Mouse (Mus musculus): ENCODE results near the gene E130308A19Rik.

Gene E130308A19Rik

DNA sequence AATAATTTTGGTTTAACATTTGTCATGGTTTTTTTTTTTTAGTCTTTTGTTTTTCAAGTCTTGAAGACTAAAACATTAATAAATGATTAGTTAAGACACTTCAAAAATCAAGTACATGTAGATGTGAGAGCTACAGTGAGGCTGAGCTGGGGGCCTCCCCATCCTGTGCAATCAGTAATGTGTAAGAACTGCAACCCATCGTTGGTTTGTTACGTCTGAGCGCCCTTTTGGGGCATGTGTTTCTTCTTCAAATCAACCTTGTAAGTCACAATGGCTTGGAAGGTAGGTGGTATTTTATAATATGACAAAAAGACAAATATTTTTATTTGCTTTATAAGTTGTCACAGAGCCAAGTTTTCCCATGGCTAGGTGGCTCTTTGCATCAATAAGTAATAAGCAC, 95.8 kb downstream of the E130308A19Rik start:
- no peak for DNase-seq (ENCODE audit: extremely low read depth, insufficient read length, low spot score)

DNA sequence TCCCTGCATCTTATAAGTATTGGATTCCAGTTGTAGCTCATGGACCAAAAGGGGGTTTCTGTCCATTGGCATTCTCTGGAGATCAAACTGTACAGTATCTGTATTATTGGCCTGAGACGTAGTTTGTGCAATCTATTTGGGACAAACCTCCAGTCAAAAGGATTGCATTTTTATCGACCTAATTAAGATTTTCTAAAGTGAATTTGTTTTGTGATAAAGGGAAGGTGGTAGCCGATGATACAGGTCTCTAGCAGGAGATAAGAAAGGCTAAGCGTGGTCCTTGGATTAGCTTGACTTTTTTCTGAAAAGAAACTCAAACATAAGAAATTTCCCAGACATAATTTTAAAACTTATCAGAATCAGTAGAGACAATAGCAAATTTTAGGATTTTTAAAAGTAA, 99.6 kb downstream of the E130308A19Rik start:
- no peak for DNase-seq (ENCODE audit: extremely low read depth, insufficient read length, low spot score)

DNA sequence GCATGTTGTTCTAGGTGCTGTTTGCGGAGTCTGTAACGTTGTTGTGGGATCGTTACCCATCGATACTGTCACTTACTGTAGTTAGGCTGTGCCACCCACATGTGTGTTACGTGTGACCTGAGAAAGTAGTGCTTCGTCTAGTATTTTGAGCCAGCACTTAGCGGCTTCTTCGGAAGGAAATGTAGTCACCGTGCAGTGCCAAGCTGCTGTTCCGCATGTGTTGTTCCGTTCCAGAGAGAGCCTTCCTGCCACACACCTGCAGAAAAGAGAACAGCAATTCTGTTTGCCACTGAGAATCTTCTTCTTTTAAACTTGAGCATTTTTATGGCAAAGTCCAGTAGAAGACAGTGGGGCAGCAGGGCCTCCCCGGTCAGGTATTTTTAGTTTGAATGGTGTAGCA, 100.5 kb downstream of the E130308A19Rik start:
- DNase-seq (ENCODE audit: extremely low read depth, insufficient read length, low spot score), result no peak

DNA sequence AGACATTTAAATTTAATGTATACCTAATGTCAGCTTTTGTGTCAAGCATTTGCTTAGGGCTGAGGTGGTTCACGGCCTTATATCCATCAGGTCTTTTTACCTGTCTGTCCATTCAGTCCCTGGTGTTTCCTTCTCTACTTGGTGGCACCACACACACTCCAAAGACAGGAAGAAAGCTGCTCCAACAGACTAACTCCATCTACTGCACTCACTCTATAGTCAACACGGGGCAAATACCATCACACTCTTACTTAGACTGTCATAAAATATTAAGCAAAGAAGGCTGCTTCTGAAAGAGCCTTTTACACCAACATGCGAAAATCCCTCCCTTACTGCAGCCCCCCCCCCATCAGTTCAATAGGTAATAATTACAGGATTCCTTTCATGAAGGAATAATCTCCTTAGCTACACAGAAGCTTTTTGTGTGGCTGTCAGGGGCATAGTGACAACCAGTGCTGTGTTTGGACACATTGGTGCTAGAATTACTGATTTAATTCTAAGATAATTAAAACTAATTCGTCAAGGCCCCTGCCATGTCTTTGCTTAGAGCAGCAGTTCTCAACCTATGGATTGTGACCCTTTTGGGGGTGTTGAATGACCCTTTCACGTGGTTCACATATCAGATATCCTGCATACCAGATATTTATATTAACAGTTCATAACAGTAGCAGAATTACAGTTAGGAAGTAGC, 101.3 kb downstream of the E130308A19Rik start:
- DNase-seq (ENCODE audit: extremely low read depth, insufficient read length, low spot score), result no peak

DNA sequence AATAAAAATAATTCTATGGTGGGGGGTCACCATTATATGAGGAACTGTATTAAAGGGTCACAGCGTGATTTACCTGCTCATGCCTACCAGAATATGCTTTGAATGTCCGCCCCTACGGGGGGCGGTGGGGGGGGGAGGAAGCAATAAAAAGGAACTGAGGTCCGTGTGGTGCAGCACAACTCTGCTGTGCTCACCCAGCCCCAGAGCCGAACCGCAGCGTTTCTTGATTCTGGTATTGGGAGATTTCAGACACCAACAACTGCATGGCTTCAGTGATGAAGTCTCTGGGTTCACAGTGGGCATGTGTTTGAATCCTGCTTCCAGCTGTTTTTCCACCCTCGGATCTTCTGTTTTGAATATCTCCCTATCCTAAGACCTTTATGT, 101.9 kb downstream of the E130308A19Rik start:
- DNase-seq (ENCODE audit: extremely low read depth, insufficient read length, low spot score), result no peak

DNA sequence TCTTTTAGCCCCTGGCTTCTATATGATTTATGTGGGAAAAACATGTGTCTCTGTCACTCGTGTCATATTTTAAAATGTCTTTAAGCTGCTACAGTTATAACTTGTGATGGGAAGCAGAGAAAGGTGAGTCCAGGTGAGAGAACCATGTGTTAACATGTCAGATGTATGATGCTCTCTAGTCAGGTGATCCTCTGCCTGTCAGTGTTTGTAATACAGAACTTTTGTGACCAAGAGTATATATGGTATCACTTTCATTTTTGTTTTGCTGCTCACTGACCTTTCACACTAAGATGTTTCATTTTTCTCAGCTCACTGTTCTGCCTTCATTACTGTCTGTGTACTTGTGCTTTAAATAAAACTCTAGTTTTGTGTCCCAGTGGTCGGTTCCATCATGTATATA, 102.8 kb downstream of the E130308A19Rik start:
- no peak for DNase-seq (ENCODE audit: extremely low read depth, insufficient read length, low spot score)

DNA sequence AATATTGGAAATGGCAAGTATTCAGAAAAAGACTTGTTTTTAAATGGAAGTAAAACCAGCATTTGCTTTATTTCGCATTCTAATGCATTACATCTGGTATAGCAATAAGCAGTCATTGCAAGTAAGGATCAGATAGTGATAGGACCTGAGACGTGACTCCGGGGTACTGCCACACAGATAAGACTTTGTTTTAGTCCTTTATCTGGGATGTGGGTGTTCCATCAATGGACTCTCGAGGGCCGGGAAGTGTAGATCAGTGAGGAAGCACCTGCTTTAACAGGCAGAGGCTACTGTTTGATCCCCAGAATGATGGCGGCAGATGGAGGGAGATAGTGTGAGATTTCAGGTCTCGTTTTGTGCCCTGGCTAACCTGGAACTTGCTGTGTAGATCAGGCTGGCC, 105.5 kb downstream of the E130308A19Rik start:
- no peak for DNase-seq (ENCODE audit: extremely low read depth, insufficient read length, low spot score)

DNA sequence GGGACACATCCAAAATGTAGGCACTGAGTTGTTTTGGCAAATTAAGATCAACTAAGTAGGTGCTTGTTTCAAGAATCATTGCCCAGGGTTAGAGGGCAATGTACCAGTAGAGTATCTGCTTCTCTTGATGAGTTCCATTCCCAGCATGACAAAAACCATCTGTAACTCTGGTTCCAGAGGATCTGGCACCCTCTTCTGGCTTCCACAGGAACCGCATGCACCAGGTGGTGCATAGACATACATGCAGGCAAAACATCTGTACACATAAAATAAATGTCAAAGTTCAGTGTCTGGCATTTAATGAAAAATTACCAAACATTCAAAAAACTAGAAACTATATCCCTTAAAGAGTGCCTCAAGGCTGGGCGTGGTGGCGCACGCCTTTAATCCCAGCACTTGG, 113.3 kb downstream of the E130308A19Rik start:
- no peak for DNase-seq (ENCODE audit: extremely low read depth, insufficient read length, low spot score)

DNA sequence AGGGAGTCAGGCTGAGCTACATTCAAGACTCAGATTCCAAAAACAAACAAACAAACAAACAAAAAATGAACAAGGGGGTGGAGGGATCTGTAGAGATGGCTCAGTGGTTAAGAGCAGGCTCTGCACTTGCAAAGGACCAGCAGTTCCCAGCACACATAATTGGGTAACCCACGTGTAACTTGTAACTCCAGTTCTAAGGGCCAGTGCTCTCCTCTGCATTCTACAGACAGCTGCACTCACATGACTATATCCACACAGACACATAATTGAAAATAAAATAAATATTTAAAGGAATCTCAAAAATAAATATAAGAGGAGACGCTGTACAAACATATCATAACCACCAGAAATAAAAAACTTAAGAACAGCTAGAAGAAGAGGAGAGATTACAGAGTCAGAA, 113.9 kb downstream of the E130308A19Rik start:
- DNase-seq (ENCODE audit: extremely low read depth, insufficient read length, low spot score), result no peak

DNA sequence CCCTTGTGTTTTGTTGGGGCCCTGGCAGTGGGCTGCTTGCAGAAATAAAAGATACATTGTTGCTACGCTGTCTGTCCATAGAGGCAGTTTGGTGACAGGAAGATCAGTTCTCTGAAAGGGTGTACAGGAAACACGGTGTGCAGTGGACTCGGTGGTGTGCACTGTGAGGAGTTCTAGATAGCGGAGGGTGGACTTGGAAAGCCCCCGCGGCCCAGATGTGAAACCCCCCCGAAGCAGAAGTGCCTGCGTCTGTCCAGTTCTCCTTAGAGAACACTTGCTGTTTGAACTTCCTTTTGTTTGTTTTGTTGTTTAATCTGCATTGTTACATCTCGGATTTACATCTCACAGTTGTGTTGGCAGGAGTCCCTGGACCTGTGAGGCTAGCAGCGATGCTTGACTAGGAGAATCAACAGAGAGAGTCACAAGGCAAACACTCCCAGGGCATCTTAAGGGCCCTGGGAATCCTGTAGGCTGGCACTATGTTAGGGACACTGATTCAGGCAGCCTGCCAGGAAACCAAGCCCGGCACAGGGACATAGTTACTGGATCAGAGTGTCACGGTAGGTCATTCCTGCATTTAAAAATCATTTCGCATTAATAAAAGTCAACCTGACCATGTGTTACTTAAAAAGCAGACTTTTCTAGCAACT, 127.6 kb downstream of the E130308A19Rik start:
- DNase-seq (ENCODE audit: extremely low read depth, insufficient read length, low spot score), result no peak

DNA sequence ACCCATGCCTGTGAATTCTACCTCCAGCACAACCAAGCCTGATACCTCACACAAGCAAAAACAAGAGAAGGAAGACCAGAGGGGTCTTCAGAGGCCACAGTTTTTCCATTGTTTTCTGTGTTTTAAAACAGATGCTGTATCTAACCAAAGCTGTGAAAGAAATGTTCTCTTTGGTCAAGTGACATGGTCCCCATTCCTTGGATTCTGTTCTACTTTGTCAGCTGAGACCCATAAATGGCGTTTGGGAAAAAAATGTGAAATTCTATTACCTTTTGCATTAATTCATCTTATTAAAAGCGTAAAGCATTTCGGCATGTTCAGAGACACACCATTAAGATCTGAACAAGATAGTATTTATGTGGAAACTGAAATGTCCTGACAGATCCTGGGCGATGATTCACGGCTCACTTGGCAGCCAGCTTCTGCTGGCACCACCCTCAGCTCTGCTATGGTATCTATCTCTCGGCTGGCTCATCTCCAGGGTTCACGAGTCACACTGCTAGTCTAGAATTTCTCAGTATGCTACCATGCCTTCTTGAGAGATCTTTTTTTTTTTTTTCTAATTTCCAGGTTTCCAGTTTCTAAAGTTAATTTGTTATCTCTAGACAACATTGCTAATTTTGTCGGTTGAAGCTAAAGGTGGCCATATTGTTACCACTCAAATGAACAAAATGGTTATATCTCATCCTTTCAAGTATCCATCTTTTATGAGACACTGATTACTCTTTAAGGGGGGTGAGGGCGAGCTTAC, 130.5 kb downstream of the E130308A19Rik start:
- peak; percentile 73 for DNase-seq (ENCODE audit: extremely low read depth, insufficient read length, low spot score)

DNA sequence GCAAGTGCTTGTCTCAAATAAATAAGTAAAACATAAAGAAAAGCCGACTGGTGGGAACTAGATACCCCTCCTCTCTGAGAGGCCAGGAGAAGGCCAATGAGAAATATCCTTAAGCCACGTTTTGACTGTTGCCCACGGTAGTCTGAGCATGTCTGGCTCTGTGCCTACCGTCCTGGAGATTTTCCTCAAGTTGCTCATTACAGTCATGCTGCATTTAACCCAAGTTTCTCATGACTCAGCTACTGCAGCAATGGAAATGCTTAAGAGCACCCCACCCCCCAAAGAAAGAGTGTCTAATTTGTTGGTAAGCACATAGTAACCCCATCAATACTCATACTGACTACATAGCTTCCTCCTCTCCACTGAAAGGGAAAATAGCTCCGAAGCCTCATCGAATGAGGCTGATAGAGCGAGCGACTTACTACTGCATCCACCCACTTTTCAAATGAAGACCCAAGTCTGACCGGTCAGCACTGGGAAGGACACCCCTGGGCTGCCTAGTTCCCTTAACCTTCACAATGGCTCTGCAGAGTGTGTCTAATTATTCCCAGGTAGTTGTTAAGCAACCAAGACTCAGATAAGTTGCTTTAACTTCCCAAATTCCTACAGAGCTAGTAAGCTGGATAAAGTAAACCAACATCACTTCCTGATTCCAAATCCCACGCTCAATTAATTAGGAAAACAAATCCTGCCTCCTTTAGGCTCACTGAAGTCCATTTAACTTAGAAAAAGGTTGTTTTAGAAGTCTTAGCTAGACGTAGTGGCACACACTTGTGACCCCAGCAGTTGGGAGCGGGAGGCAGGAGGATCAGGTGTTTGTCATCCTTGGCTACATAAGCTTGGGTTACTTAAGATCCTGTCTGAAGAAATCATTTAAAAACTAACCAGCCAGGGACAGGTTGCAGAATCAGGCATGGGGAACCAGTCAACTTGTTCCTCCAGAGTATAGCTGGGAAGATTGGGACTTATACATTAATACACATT, 131.7 kb downstream of the E130308A19Rik start:
- no peak for DNase-seq (ENCODE audit: extremely low read depth, insufficient read length, low spot score)

DNA sequence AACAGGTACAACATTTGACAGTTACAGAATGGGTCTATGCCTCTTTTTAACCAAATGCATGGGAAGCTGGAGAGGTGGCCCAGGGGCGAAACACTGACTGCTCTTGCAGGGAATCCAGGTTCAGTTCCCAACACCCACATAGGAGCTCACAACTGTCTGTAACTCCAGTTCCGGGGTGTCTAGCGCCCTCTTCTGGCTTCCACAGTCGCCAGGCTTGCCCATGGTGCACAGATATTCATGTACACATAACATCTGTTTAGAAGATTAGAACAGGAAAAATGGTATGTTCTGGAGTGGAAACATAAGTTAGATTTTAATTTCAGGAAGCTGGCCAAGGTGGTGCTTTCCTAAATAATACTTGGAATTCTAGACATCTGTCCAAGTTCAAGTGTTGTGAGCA, 134.0 kb downstream of the E130308A19Rik start:
- DNase-seq (ENCODE audit: extremely low read depth, insufficient read length, low spot score), result no peak

DNA sequence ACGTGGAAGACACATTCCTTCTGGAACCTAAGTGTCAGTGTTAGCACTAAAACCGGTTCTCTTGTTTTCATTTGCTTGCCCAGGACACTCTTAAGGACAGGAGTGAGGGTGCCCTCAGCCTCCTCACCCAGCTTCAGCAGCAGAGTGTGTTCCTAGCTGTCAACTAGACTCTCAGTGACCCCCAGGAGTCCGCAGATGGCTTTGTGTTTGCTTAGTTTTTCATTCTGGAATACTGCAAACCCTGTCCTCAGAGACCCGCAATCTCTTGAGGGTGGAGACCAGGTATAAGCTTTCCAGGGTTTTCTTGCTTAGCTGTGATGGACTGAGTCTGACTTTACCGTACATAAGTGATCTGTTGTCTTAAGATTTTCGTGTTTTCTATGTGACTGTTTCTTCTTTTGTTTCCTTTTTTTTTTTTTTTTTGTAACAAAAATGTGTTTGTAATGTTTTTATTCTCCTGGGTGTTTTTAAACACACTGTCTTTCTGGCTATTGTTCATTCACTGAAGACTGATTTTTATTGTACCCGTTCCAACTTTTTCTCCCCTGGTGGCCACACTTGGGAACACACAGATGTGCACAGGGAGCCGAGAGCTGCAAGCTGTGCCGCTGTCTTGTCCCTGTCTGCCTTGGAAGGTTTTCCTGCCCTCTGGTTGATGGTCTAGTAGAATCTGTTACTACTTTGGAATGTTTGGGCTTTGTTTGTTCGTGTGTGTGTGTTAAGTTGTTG, 134.8 kb downstream of the E130308A19Rik start:
- DNase-seq (ENCODE audit: extremely low read depth, insufficient read length, low spot score), result no peak

DNA sequence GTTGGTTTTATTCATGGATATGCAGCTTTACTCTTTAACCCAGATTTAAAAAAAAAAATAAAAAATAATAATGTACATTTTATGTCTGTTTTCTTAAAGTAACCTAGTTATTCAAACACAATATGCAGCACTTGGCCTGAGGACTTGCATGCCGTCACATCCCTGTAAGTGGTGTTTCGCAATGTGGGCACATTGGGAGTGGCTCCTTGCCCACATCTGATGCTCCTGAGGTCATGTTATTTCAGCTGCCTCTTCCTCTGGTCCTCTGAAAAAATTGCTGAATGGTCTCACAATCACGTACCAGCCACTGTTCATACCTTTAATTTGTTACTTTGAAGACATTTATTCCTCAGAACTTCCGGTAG, 135.3 kb downstream of the E130308A19Rik start:
- DNase-seq (ENCODE audit: extremely low read depth, insufficient read length, low spot score), result peak; percentile 69

DNA sequence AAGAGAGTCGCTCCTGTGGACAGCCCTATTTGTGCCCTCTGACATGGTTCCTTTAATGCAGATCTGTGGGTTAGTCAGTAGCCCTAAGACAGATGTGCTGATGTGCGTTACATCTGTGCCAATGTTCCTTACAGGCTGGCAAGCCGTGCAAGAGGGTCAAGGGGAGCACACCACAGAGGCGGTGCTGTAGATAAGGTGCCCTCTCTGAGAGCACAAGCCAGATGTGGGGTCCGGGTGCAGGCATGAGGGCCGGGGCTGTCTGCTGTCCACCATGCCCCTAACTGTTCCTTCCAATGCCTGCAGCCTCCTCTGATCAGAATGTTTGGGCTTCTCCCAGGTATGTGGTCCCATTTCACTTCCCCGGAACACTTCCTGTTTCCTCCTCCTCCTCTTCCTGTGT, 138.9 kb downstream of the E130308A19Rik start:
- no peak for DNase-seq (ENCODE audit: extremely low read depth, insufficient read length, low spot score)

DNA sequence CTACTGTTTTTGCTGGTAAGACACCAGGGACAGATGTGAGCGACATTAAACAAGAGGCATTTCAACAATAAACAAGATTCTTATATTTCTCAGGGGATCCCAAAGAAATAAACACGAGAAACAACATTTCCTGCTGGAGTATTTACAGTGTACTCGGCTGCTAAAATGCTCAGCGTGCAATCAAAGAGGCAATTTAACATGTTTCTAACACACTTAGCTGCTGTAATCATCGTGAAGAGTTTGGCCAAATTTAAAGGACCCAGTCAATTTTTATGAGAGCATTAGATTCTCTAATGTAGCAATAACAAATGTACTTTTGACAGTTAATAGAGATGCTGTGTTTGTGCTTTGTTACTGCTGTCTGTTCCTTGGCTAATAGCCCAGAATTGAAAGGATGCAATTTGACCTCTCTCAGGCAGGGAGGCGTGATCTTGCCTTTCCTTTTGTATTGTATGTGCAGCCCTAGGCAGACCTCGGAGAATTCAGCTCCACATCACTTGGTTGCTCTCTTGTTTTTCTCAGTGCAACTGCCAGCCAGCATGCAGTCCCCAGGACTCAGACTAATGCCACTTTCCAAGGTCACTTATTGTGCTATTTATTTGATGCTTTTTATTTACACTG, 139.5 kb downstream of the E130308A19Rik start:
- no peak for DNase-seq (ENCODE audit: extremely low read depth, insufficient read length, low spot score)

DNA sequence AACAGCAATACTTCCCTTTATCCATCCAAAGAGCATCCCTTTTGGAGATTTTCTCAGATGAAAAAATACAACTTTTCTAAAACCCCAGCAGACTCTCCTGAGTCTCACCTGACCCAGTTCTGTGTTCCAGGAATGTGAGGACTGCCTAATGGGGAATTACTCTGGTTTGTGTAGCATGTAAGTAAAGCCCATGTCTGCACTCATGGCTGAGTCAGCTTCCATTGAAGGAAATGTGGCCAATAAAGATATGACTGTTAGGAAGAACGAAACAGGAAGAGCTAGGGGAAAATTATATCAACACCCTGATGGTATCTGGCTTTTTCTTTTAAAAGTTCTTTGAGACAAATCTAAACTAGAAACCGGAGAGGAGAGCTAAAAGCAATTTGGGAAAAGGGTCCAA, 141.7 kb downstream of the E130308A19Rik start:
- no peak for DNase-seq (ENCODE audit: extremely low read depth, insufficient read length, low spot score)

DNA sequence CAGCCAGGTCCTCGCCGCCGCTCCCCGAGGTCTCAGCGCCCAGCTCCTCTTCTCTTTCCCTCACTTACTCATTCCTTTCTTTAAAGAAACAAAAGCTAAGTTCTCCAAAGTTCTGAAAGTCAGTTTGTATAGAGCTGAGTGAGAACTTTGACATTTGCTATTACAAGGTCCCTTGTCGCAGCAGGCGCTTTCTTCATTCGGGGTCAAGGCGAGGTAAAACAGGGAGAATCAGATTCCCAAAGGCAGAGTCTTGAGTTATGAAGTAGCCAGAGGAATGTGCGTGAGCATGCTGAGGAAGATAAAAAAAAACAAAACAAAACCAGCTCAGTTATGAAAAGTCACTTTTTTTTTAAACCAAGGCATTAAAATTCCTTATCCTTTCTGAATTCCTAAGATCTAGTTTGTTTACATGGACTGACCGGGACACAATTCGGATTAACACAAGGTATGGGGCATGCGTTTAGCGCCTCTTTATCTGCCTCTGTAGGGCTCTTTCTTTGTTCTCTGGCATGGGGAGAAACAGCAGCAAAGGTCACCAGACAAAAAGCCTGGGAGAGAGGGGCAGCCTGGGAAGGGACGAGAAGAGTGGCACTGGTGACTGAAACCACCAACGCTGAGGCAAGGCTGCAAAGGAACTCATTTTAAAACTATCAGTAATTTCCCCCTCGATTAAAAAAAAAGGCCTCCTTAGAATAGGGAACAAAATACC, 146.3 kb downstream of the E130308A19Rik start:
- no peak for DNase-seq (ENCODE audit: extremely low read depth, insufficient read length, low spot score)

Data from 3134 (cell line).